Mouse (Mus musculus) ovary, adult 18-20 months (tissue): ENCODE results near the gene Adgrf5.
"Not testable (repeated sequence)": the region's sequence is repeated elsewhere in the genome, so short reads cannot be mapped to it uniquely, and the experiment has no call there.

Experiments
- DNase-seq: peaks from one replicate; pipeline ENCODE4 v3.0.0; 2022; ENCODE audit warnings: low spot score, mixed read lengths

Adgrf5 gene

GRCm38 (mm10) chr17:43460245-43461181, 100.3 kb downstream of the Adgrf5 start:
- DNase-seq, result peak; percentile 15

- no peak for DNase-seq
Measured at GRCm38 (mm10) chr17:43470039-43470438, 109.8 kb downstream of the Adgrf5 start.

- no peak for DNase-seq
Measured at GRCm38 (mm10) chr17:43472558-43472957, 112.3 kb downstream of the Adgrf5 start.

- DNase-seq, result no peak
Measured at GRCm38 (mm10) chr17:43474775-43475174, 114.5 kb downstream of the Adgrf5 start.

- no peak for DNase-seq
Measured at GRCm38 (mm10) chr17:43477621-43478020, 117.4 kb downstream of the Adgrf5 start.

GRCm38 (mm10) chr17:43485982-43486381, 125.7 kb downstream of the Adgrf5 start:
- DNase-seq, result no peak

- DNase-seq, result no peak
Measured at GRCm38 (mm10) chr17:43488439-43489151, 128.3 kb downstream of the Adgrf5 start.

- not testable (repeated sequence) for DNase-seq
Measured at GRCm38 (mm10) chr17:43490371-43490770, 130.1 kb downstream of the Adgrf5 start.

- DNase-seq, result no peak
Measured at GRCm38 (mm10) chr17:43495502-43495901, 135.3 kb downstream of the Adgrf5 start.

GRCm38 (mm10) chr17:43497521-43497920, 137.3 kb downstream of the Adgrf5 start:
- no peak for DNase-seq

GRCm38 (mm10) chr17:43500513-43500912, 140.3 kb downstream of the Adgrf5 start:
- DNase-seq, result no peak

- no peak for DNase-seq
Measured at GRCm38 (mm10) chr17:43501223-43501622, 141.0 kb downstream of the Adgrf5 start.

GRCm38 (mm10) chr17:43501631-43502030, 141.4 kb downstream of the Adgrf5 start:
- DNase-seq, result no peak

GRCm38 (mm10) chr17:43502592-43502991, 142.3 kb downstream of the Adgrf5 start, which contains the start of gene Mep1a:
Mep1a (minus strand) TSS chr17:43502812.
- no peak for DNase-seq

GRCm38 (mm10) chr17:43503861-43504593, 143.8 kb downstream of the Adgrf5 start:
- DNase-seq, result no peak

GRCm38 (mm10) chr17:43504594-43504934, 144.3 kb downstream of the Adgrf5 start:
- no peak for DNase-seq
